ENCODE assay signal across 13 mouse cellular contexts in the genomic region with DNA sequence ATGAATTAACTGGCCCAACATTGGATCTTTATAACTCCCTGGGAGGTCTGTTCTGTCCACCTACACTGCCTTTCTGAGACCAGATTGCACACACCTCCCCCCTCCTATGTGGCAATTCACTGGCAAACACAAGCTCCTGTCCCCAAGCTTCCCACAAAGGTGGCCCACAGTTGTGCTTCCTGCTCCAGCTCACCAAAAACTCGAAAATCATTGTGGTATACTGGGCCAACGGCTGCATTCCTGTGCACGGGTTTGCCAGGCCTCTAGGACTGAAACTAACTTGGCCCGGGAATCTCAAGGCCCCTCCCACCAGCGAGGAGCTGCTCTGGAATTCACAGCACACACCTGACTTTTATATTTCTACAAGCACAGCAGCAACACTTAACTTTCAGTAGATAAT. TPM values are rescaled to one million over a fixed set of nuclear protein-coding genes. Genes with fewer than 3 reads are reported as not detected.
DNase-seq lines count a peak whose midpoint lies in the region; ATAC-seq and TF ChIP-seq lines count a peak whose summit lies in the region.
"Had no signal": no experiment of that assay in that cellular context is flagged by ENCODE, and none has a peak within 500 bp of the region (broad histone marks: within the 10 kb centered on the region; RNA-seq: fewer than 3 reads in every experiment).

No protein-coding gene starts in this region.

- H3K36me3 ChIP-seq in neural tube, embryonic 15.5 days: no peaks in the 10 kb centered on the region
- H3K36me3 ChIP-seq in lung, embryonic 14.5 days (ENCODE audit: insufficient read depth): peaks cover 23% of the 10 kb centered on the region; the same call in 1 of the 2 replicates

- H3K4me2 ChIP-seq in neural tube, embryonic 15.5 days: no peak overlapping the region
- H3K4me2 ChIP-seq in lung, embryonic 14.5 days: no peak overlapping the region
- H3K4me2 ChIP-seq: embryonic facial prominence, embryonic 13.5 days; midbrain, embryonic 11.5 days; neural tube, embryonic 13.5 days had no signal

- H3K4me1 ChIP-seq in neural tube, embryonic 15.5 days: peaks cover 84% of the 10 kb centered on the region
- peaks cover 23% of the 10 kb centered on the region for H3K4me1 ChIP-seq in lung, embryonic 14.5 days (ENCODE audit: insufficient read depth)

- no peaks in the 10 kb centered on the region for H3K9me3 ChIP-seq in neural tube, embryonic 15.5 days (replicated peaks)
- H3K9me3 ChIP-seq in lung, embryonic 14.5 days (ENCODE audit: low read depth, low read length): no peaks in the 10 kb centered on the region
- H3K9me3 ChIP-seq: embryonic facial prominence, embryonic 13.5 days; neural tube, embryonic 13.5 days had no signal

- WGBS in neural tube, embryonic 15.5 days: 52% methylated on average over 5 of the region's 5 CpGs
- 55% methylated on average over 5 of the region's 5 CpGs for WGBS in lung, embryonic 14.5 days

- H3K27me3 ChIP-seq in neural tube, embryonic 15.5 days (replicated peaks): no peaks in the 10 kb centered on the region
- H3K27me3 ChIP-seq in lung, embryonic 14.5 days (ENCODE audit: insufficient read depth, low read length): no peaks in the 10 kb centered on the region
- H3K27me3 ChIP-seq: embryonic facial prominence, embryonic 13.5 days; neural tube, embryonic 13.5 days had no signal

- no peak for ATAC-seq in neural tube, embryonic 15.5 days (ENCODE audit: low FRiP score)
- ATAC-seq in lung, embryonic 14.5 days (ENCODE audit: insufficient read depth): no peak

- H3K9ac ChIP-seq in neural tube, embryonic 15.5 days (replicated peaks): no peak overlapping the region
- no peak overlapping the region for H3K9ac ChIP-seq in lung, embryonic 14.5 days
- H3K9ac ChIP-seq: embryonic facial prominence, embryonic 13.5 days had no signal

- no peak for TF ChIP-seq CTCF in lung, embryonic 14.5 days (IDR thresholded peaks at IDR 0.05; ENCODE audit: low read depth)

- no peak overlapping the region for H3K4me3 ChIP-seq in neural tube, embryonic 15.5 days (replicated peaks)
- H3K4me3 ChIP-seq in lung, embryonic 14.5 days (ENCODE audit: low read depth, low read length): no peak overlapping the region
- H3K4me3 ChIP-seq: embryonic facial prominence, embryonic 13.5 days; neural tube, embryonic 13.5 days had no signal

- H3K27ac ChIP-seq in neural tube, embryonic 15.5 days (replicated peaks): 0 out of 2 replicates have a peak overlapping the region, but pooled peaks have one; percentile 2
- H3K27ac ChIP-seq in lung, embryonic 14.5 days (ENCODE audit: low read depth): peak overlapping the region; percentile 72; the same call in 1 of the 2 replicates

- no peak for DNase-seq in neural tube, embryonic 10.5 days (ENCODE audit: extremely low spot score, low spot score)
- peak; percentile 56 for DNase-seq in kidney, adult 9 months
- DNase-seq in lung, embryonic 14.5 days: peak; percentile 66
- no peak for DNase-seq in left cerebral cortex, adult 8-10 months (ENCODE audit: low spot score in 2 of 2)
- DNase-seq in left cerebral cortex, adult 9 months (ENCODE audit: low spot score in 2 of 2): no peak
- no peak for DNase-seq in urinary bladder, postnatal 25 days (ENCODE audit: low spot score)
- DNase-seq: adrenal gland, postnatal 10 days; cerebellum, adult 11 months; right cerebral cortex, postnatal 25 days had no signal

RNA-seq across cellular contexts. Expression of a gene that starts 31.3 kb away (rescaled TPM):
- 17.3 and 20.7 TPM in 2 replicates for polyA plus RNA-seq in neural tube, embryonic 15.5 days (2015; fragmentation: Nextera tagmentation; extraction: Ambion mirVana)
- 12.7 TPM in 2 replicates for polyA plus RNA-seq in lung, embryonic 14.5 days (2014; fragmentation: Nextera tagmentation; extraction: Ambion mirVana)
- 100 to 1,000 TPM; 129 to 155 (median 139) TPM for total RNA-seq in left cerebral cortex, adult 8-10 months (2022)

Comparison
In these comparisons a context has a peak if more than half of its experiments do, and no peak if none do; other contexts are left out.
1. DNase-seq: peak in kidney, adult 9 months (single experiment) and lung, embryonic 14.5 days (single experiment); none in neural tube, embryonic 10.5 days (single experiment), left cerebral cortex, adult 8-10 months (0 of 2), left cerebral cortex, adult 9 months (0 of 2) and urinary bladder, postnatal 25 days (single experiment).